Mouse (Mus musculus) hindbrain, embryonic 14.5 days (tissue): ENCODE data around the gene 2310039H08Rik. TPM values are rescaled to one million over a fixed set of nuclear protein-coding genes. Genes with fewer than 3 reads are reported as not detected.

Source experiments
- ATAC-seq: fragments of 200-750 bp; cut with Nextera tagmentation; 2 replicates; pipeline ENCODE4 v1.8.0; 2017; ENCODE audit warnings: moderate number of reproducible peaks, mild to moderate bottlenecking, moderate TSS enrichment, moderate library complexity; ENCODE audit not compliant: low FRiP score
- DNase-seq: peaks from one replicate; pipeline ENCODE4 v3.0.0-alpha.2; 2015; ENCODE audit warnings: low spot score
- H3K27ac ChIP-seq: fragments of 300-500 bp; sonication (generic); 2 replicates; pipeline ENCODE4 v1.5.1; 2014; ENCODE audit warnings: mild to moderate bottlenecking, moderate library complexity
- H3K27me3 ChIP-seq: fragments of 300-500 bp; sonication (generic); 2 replicates; pipeline ENCODE4 v1.6.1; 2014; ENCODE audit warnings: mild to moderate bottlenecking, low read length, mixed read lengths; ENCODE audit not compliant: control insufficient read depth, insufficient read depth
- H3K36me3 ChIP-seq: fragments of 300-500 bp; sonication (generic); replicated peaks from 2 replicates; pipeline ENCODE4 v1.6.1; 2014; ENCODE audit not compliant: control insufficient read depth, insufficient read depth
- H3K4me1 ChIP-seq: fragments of 300-500 bp; sonication (generic); replicated peaks from 2 replicates; pipeline ENCODE4 v1.6.1; 2014; ENCODE audit warnings: antibody characterized with exemption, low read length, mixed read lengths; ENCODE audit not compliant: control insufficient read depth, insufficient read depth
- H3K4me2 ChIP-seq: fragments of 300-500 bp; sonication (generic); replicated peaks from 2 replicates; pipeline ENCODE4 v1.6.1; 2014; ENCODE audit warnings: mild to moderate bottlenecking, moderate library complexity
- H3K4me3 ChIP-seq: fragments of 300-500 bp; sonication (generic); replicated peaks from 2 replicates; pipeline ENCODE4 v1.5.1; 2014; ENCODE audit warnings: mild to moderate bottlenecking, low read length
- H3K9ac ChIP-seq: fragments of 300-500 bp; sonication (generic); 2 replicates; pipeline ENCODE4 v1.6.1; 2014
- H3K9me3 ChIP-seq: fragments of 300-500 bp; sonication (generic); 2 replicates; pipeline ENCODE4 v1.6.1; 2016; ENCODE audit warnings: low read length; ENCODE audit not compliant: control insufficient read depth
- WGBS: fragments of 180-500 bp; shearing (Covaris S2); extraction: QIAGEN DNeasy Blood & Tissue Kit; methylation state at CpG from one replicate; pipeline ENCODE4 v1.1.7; 2014; 5-methylcytosine and 5-hydroxymethylcytosine counted together
- polyA plus RNA-seq: library from polyadenylated mRNA; unstranded; fragments of >200 nt; fragmentation: Nextera tagmentation; extraction: Ambion mirVana; gene quantifications from 2 replicates; pipeline ENCODE4 v1.2.1, GENCODE M21; 2014

Gene 2310039H08Rik
- polyA plus RNA-seq, 1 experiment from 2014 or later, result 68.5 TPM

DNA sequence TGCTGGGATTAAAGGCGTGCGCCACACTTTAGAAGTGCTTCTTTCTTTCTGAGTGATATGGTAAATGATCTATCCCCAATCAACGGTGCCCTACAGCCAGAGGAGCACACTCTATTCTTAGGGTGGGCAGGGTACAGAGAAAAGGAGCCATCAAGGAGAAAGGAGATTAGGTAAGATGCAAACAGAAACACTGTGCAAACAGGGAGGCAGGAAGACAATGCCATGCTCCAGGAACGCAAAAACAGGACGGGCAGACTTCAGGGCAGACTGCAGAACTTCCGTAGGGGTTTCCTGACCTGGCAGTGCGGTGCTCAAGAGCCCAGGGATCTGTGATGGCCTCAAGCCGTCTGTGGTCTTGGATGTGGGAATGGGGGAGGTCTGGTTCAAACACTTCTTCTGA lies 41.2 kb downstream of the 2310039H08Rik start:
- no peaks in the 10 kb centered on the region for H3K4me1 ChIP-seq
- H3K4me2 ChIP-seq, result no peak overlapping the region
- ATAC-seq, result no peak
- no peak overlapping the region for H3K4me3 ChIP-seq
- 88% methylated on average over 8 of the region's 8 CpGs for whole genome bisulfite sequencing
- H3K27ac ChIP-seq, result no peak overlapping the region
- no peaks in the 10 kb centered on the region for H3K27me3 ChIP-seq
- H3K9ac ChIP-seq, result no peak overlapping the region
- H3K9me3 ChIP-seq, result no peaks in the 10 kb centered on the region
- DNase-seq, result no peak
- peaks cover 59% of the 10 kb centered on the region for H3K36me3 ChIP-seq

DNA sequence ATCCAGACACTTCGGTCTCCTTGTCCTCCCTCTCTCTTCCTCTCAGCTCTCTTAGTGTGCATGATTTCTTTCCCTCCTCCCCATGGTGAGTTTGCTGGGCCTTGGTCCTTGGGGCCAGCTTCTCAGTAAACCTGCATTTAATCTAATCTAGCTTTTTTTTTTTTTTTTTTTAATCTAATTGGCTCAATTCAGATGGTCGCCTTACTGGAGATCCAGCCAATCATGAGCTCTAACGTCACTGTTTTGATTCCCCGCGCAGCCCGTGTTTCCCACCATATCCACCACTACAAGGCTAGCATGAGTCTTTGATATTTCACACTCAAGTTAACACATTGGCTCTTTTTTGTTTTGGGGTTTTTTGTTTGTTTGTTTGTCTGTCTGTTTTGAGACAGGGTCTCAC lies 42.1 kb downstream of the 2310039H08Rik start:
- H3K27ac ChIP-seq, result no peak overlapping the region
- peaks cover 58% of the 10 kb centered on the region for H3K36me3 ChIP-seq
- H3K4me3 ChIP-seq, result no peak overlapping the region
- DNase-seq (no peak), ATAC-seq (no peak)
- 87% methylated on average over 6 of the region's 6 CpGs for WGBS
- no peak overlapping the region for H3K4me2 ChIP-seq
- no peak overlapping the region for H3K9ac ChIP-seq
- H3K9me3 ChIP-seq, result no peaks in the 10 kb centered on the region
- no peaks in the 10 kb centered on the region for H3K4me1 ChIP-seq
- H3K27me3 ChIP-seq, result no peaks in the 10 kb centered on the region

DNA sequence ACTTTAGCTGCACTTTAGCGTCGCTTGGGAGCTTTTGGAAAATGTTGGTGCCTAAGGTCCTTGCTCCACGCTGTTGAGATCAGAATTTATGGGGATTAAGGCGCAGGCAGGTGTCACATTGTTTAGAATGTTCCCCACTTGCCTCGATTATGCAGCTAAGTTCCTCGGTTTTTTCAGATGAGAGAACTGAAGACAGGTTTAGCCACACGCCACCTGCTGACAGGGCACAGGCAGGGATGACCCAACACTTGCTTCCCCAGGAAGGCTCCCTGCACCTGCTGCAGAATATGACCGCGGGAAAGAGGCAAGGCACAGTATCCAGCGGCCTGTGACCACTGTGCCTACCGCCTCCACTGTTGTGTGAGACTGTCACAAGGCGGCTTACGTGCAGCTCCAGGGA lies 43.9 kb downstream of the 2310039H08Rik start:
- no peak overlapping the region for H3K27ac ChIP-seq
- DNase-seq (no peak), ATAC-seq (no peak)
- 79% methylated on average over 13 of the region's 13 CpGs for WGBS
- H3K9ac ChIP-seq, result no peak overlapping the region
- no peaks in the 10 kb centered on the region for H3K4me1 ChIP-seq
- H3K4me2 ChIP-seq, result no peak overlapping the region
- no peaks in the 10 kb centered on the region for H3K9me3 ChIP-seq
- H3K4me3 ChIP-seq, result no peak overlapping the region
- no peaks in the 10 kb centered on the region for H3K27me3 ChIP-seq
- H3K36me3 ChIP-seq, result peaks cover 54% of the 10 kb centered on the region

DNA sequence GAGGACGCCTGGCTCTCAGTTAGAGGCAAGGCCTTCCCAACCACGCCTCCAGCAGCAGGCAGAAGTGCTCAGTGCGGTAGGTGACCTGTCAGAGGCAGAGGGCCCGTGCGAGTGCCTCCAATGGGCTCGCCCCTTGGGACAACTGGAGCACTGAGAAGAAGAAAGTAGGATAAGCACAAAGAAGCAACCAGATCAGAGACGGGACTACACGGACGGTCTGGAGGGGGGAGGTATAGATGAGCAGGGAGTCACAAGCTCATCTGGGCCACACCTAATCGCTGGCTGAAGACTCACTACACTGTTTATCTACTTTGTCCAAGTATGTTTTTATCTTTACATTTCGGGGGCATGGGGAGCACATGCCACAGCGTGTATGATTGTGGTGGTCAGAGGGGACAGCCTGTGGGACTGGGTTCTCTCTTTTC lies 45.3 kb downstream of the 2310039H08Rik start:
- no peak overlapping the region for H3K9ac ChIP-seq
- H3K4me1 ChIP-seq, result no peaks in the 10 kb centered on the region
- no peak overlapping the region for H3K4me3 ChIP-seq
- DNase-seq, result no peak
- peaks cover 52% of the 10 kb centered on the region for H3K36me3 ChIP-seq
- H3K27ac ChIP-seq, result no peak overlapping the region
- 86% methylated on average over 12 of the region's 12 CpGs for WGBS
- no peak overlapping the region for H3K4me2 ChIP-seq
- no peak for ATAC-seq
- H3K27me3 ChIP-seq, result no peaks in the 10 kb centered on the region
- no peaks in the 10 kb centered on the region for H3K9me3 ChIP-seq

DNA sequence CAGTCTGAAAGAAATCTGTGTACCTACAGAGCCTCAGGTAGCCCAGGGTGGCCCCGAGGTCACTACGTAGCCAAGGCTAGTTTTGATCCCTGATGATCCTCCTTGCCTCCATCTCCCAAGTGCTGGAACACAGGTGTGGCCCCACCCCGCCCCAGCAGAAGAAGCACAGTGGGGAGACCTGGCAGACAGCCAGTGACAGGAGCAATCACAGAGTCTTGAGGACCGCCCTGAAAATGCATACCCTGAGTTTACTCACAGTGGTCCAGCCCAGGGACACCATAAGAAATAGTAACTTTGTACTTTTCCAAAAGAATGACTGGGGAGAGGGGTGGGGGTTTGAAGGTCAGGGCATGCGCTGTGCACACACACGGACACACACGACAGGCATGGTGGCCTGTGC lies 48.2 kb downstream of the 2310039H08Rik start:
- Histone ChIP-seq H3K9me3 (no peaks in the 10 kb centered on the region), H3K4me3 (no peak overlapping the region), H3K27ac (no peak overlapping the region), H3K36me3 (peaks cover 65% of the 10 kb centered on the region), H3K4me2 (no peak overlapping the region), H3K4me1 (no peaks in the 10 kb centered on the region), H3K27me3 (no peaks in the 10 kb centered on the region), H3K9ac (no peak overlapping the region)
- WGBS, result 93% methylated on average over 7 of the region's 7 CpGs
- DNase-seq, result no peak
- ATAC-seq, result no peak

Other genes starting within 250 kb of the 2310039H08Rik start
- gene Cul9, start 226.2 kb upstream of the 2310039H08Rik start, polyA plus RNA-seq, result 14.6 and 14.7 TPM in 2 replicates
- gene Srf, start 216.5 kb upstream of the 2310039H08Rik start, polyA plus RNA-seq, result 5.2 and 6.5 TPM in 2 replicates
- gene Ptk7, start 143.1 kb upstream of the 2310039H08Rik start, polyA plus RNA-seq, result 19.2 and 20.6 TPM in 2 replicates
- 26.2 and 30.5 TPM in 2 replicates for gene Klc4, start 126.6 kb upstream of the 2310039H08Rik start, polyA plus RNA-seq
- gene Mrpl2, start 126.4 kb upstream of the 2310039H08Rik start, polyA plus RNA-seq, result 66.5 and 71.2 TPM in 2 replicates
- 29.7 and 30.2 TPM in 2 replicates for gene Cul7, start 122.3 kb upstream of the 2310039H08Rik start, polyA plus RNA-seq
- gene Rrp36, start 98.3 kb upstream of the 2310039H08Rik start, polyA plus RNA-seq, result 41.6 and 44.7 TPM in 2 replicates
- gene Mea1, start 93.8 kb upstream of the 2310039H08Rik start, polyA plus RNA-seq, result 279 and 280 TPM in 2 replicates
- gene Klhdc3, start 91.7 kb upstream of the 2310039H08Rik start, polyA plus RNA-seq, result 154 and 155 TPM in 2 replicates
- 78.2 and 92.8 TPM in 2 replicates for gene Ppp2r5d, start 67.5 kb upstream of the 2310039H08Rik start, polyA plus RNA-seq
- gene Pex6, start 61.2 kb upstream of the 2310039H08Rik start, polyA plus RNA-seq, result 23.1 and 24.4 TPM in 2 replicates
- gene Gnmt, start 43.5 kb upstream of the 2310039H08Rik start, polyA plus RNA-seq, result 0.88 and 1.1 TPM in 2 replicates
- gene Cnpy3, start 20.4 kb upstream of the 2310039H08Rik start, polyA plus RNA-seq, result 60.0 and 60.4 TPM in 2 replicates
- 0.21 and 0.35 TPM in 2 replicates for gene Ptcra, start 8.9 kb upstream of the 2310039H08Rik start, polyA plus RNA-seq
- gene Rpl7l1, start 10.0 kb downstream of the 2310039H08Rik start, polyA plus RNA-seq, result 73.8 and 81.9 TPM in 2 replicates
- gene Bicral, start 85.8 kb downstream of the 2310039H08Rik start, polyA plus RNA-seq, result 9.8 and 11.7 TPM in 2 replicates
- gene Tbcc, start 118.0 kb downstream of the 2310039H08Rik start, polyA plus RNA-seq, result 54.7 and 61.6 TPM in 2 replicates
- not detected in 2 replicates for gene Prph2, start 137.8 kb downstream of the 2310039H08Rik start, polyA plus RNA-seq
- gene Ubr2, start 237.9 kb downstream of the 2310039H08Rik start, polyA plus RNA-seq, result 22.5 and 22.9 TPM in 2 replicates